Mouse (Mus musculus): ENCODE data around the gene Edar. TPM values are rescaled to one million over a fixed set of nuclear protein-coding genes. Genes with fewer than 3 reads are reported as not detected.
A peak's percentile ranks its signal among the peaks of the same experiment; 100 is the strongest.

Edar gene
- polyA plus RNA-seq, 1 experiment from 2014 or later, result 0.06 TPM

DNA sequence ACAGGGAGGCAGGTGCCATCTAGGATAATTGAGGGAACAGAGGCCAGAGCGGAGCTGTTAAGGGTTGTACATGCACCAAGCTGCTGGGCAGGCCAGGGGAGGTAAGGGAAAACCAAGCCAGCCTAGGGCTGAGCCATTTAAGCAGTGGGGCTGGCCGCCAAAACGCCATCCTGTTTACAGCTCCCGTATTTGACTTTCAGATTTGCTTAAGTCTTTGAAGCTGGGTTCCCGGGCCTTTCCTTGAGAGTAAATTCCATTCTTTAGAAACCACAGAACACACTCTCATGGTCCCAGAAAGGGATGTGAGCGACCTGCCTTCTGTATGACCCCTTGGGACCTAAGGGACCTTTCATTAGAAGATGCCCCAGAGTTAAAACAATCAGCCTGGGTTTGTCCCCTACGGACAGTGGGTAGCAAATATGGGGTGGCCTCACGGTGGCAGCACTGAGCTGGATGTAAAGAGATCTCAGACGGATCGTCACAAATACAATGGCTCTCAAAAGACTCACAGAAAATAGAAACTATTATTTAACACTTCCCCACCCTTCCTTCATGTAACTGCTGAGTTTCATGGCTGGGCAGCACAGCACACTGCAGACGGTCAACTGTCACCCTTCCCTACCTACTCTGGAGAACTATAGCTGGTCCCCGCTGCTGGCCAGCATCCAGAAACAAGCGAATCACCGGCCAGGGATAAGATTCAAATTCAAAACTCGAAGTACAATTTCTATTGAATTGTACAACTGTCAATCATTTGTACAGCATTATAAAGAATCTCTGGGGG, 2.0 kb downstream of the Edar start:
- ATAC-seq (ENCODE audit: low FRiP score), result peak; percentile 60; the same call in 1 of the 2 replicates
- peaks cover 22% of the 10 kb centered on the region for H3K4me1 ChIP-seq

DNA sequence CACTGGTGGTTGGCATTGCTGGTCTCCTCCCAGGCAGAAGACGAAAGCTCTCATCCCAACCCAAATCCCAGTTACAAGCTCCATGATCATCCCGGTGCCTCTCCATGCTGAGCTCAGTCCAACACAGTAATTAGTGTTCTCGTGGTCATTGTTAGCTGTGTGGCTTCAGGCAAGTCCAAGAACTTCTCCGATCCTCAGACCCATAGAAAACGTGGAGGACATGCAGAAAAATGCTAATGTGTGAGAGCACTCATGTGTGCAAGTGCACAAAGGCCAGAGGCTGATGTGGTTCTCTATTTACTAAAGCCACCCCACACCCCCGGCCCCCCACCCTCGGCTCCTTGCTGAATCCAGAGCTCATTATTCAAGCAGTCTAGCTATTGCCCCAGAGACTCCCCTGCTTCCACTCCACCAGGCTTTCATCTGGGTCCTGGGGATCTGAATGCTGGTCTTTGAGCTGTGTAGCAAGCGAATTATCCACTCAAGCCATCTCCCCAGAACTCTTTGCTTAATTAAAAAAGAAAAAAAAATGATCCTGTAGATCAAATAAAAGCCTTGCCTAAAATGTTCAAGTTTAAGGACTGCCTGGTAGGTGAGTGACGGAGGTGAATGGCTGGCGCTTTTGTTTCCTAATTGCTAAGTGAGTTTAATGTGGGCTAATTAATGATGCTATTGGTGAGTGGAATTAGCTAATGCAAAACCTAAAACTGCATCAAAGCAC, 2.7 kb downstream of the Edar start:
- Histone ChIP-seq H3K9me3 (replicated peaks) (no peaks in the 10 kb centered on the region), H3K4me2 (peak overlapping the region; percentile 27; the same call in 1 of the 2 replicates), H3K27ac (replicated peaks) (peak overlapping the region; percentile 60; the same call in 1 of the 2 replicates), H3K9ac (replicated peaks) (no peak overlapping the region), H3K27me3 (replicated peaks) (peaks cover 5% of the 10 kb centered on the region; the same call in 1 of the 2 replicates), H3K4me1 (peaks cover 22% of the 10 kb centered on the region), H3K4me3 (replicated peaks) (no peak overlapping the region), H3K36me3 (no peaks in the 10 kb centered on the region)
- 27% methylated on average over 10 of the region's 10 CpGs for WGBS
- peak; percentile 56 for ATAC-seq (ENCODE audit: low FRiP score)

More for the DNA sequence above, 2.0 kb downstream of the Edar start:
- 25% methylated on average over 15 of the region's 15 CpGs for WGBS
- Histone ChIP-seq H3K4me2 (peak overlapping the region; percentile 27), H3K36me3 (no peaks in the 10 kb centered on the region), H3K27ac (replicated peaks) (peak overlapping the region; percentile 60; the same call in 1 of the 2 replicates), H3K27me3 (replicated peaks) (peaks cover 5% of the 10 kb centered on the region; the same call in 1 of the 2 replicates), H3K9ac (replicated peaks) (no peak overlapping the region), H3K4me3 (replicated peaks) (no peak overlapping the region), H3K9me3 (replicated peaks) (no peaks in the 10 kb centered on the region)

DNA sequence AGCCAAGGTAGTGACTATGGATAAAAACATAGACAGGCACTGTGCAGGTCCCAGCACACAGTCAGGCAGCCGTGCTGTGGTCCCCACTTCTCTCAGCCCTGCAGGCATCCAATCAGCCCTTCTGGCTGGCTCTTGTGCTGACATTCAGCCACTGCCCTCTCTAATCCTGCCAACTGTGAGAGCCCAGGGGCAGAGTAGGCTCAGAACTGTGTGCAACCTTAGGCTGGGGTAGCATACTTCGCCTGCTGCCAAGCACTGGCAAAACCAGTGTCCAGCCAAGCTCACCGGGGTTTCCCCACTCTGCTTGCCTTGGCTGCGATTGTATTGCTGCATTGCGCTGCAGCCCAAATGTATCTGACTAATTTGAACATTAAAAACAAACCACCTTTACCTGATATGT, 11.6 kb downstream of the Edar start:
- WGBS, result 79% methylated on average over 5 of the region's 5 CpGs
- Histone ChIP-seq H3K27me3 (replicated peaks) (no peaks in the 10 kb centered on the region), H3K4me3 (replicated peaks) (no peak overlapping the region), H3K27ac (replicated peaks) (no peak overlapping the region), H3K4me1 (0 out of 2 replicates have a peak, but pooled peaks cover 5% of the 10 kb centered on the region), H3K36me3 (no peaks in the 10 kb centered on the region), H3K9ac (replicated peaks) (no peak overlapping the region), H3K4me2 (no peak overlapping the region), H3K9me3 (replicated peaks) (no peaks in the 10 kb centered on the region)
- ATAC-seq (ENCODE audit: low FRiP score), result no peak; the same call in 1 of the 2 replicates

DNA sequence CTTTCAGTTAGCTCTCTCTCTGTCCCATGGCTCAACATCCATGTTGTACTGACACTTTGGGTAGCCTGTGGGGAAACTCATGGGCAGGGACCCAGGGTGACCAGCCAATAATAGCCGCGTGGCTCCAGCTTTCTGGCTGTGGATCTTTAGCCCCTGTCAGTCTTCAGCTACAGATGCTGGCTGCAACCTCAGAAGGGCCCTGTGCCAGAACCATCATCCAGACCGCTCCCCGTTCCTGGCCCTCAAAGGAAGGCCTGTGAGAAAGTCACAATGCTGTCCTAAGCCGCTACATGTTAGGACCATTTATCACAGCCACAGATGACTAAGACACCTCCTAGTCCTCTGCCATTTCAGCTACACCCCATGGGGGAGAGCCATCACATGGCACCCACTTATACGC, 12.0 kb downstream of the Edar start:
- WGBS, result 73% methylated on average over 6 of the region's 6 CpGs
- ATAC-seq (ENCODE audit: low FRiP score), result no peak
- no peaks in the 10 kb centered on the region for H3K9me3 ChIP-seq (replicated peaks)
- H3K4me2 ChIP-seq, result no peak overlapping the region
- H3K27ac ChIP-seq (replicated peaks), result no peak overlapping the region
- H3K27me3 ChIP-seq (replicated peaks), result no peaks in the 10 kb centered on the region
- no peak overlapping the region for H3K4me3 ChIP-seq (replicated peaks)
- H3K4me1 ChIP-seq, result 0 out of 2 replicates have a peak, but pooled peaks cover 5% of the 10 kb centered on the region
- H3K9ac ChIP-seq (replicated peaks), result no peak overlapping the region
- H3K36me3 ChIP-seq, result no peaks in the 10 kb centered on the region

DNA sequence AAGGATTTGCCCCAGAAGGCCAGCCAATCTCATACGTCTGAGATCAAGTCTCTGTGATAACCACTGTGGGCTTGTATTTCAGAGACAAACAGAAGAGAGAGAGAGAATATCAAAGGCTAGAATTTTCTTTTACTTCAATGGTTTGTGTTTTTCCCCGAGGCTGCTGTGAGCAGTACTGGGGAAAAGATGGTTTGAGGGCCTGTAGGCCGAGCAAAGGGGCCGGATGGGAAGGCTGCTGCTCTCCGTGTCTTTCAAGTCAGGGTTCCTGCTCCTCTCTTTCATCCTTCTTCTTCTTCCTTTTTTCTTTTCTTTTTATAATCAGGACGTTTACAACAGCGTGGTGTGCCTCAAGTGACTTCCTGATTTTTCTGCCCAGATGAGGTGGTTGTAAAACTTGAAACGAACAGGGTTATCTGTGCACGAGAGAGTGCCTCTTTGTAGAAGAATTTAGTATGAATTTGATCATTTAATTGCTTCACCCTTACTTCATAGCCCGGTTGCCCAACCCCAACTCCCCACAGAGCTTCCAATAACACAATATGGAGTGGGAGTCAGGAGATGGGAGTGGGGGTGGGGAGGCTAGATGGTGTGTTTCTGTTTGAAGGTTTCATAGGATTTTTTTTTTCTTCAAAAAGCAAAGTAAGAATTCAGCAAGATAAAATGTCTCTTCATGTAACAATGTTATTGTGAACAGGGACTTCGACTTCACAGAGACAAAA, 16.0 kb downstream of the Edar start:
- no peaks in the 10 kb centered on the region for H3K27me3 ChIP-seq (replicated peaks)
- 0 out of 2 replicates have a peak, but pooled peaks cover 5% of the 10 kb centered on the region for H3K4me1 ChIP-seq
- H3K27ac ChIP-seq (replicated peaks), result no peak overlapping the region
- no peak overlapping the region for H3K4me2 ChIP-seq
- WGBS, result 47% methylated on average over 11 of the region's 11 CpGs
- no peak for ATAC-seq (ENCODE audit: low FRiP score)
- H3K9ac ChIP-seq (replicated peaks), result no peak overlapping the region
- no peak overlapping the region for H3K4me3 ChIP-seq (replicated peaks)
- H3K9me3 ChIP-seq (replicated peaks), result no peaks in the 10 kb centered on the region
- no peaks in the 10 kb centered on the region for H3K36me3 ChIP-seq

DNA sequence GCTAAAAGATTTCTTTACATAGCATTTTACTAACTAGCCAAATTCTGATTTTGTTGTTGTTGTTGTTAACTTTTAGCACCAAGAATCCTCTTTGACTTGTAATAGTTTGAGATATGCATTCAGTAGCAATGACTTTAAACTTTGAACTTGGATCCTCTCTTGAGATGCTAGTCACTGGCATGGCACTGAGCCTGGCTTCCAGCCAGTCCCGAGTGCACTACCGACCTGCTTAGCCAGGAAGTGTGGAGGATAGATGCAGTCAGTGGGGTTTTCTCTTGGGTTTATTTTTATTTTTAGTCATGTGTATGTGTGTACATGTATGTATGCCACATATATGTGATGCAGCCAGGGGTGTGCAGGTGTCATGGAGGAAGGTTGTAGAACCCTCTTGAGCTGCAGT, 17.7 kb downstream of the Edar start:
- Histone ChIP-seq H3K27ac (replicated peaks) (no peak overlapping the region), H3K4me2 (no peak overlapping the region), H3K9ac (replicated peaks) (no peak overlapping the region), H3K27me3 (replicated peaks) (0 out of 2 replicates have a peak, but pooled peaks cover 1% of the 10 kb centered on the region), H3K36me3 (no peaks in the 10 kb centered on the region), H3K4me1 (peaks cover 1% of the 10 kb centered on the region), H3K9me3 (replicated peaks) (no peaks in the 10 kb centered on the region), H3K4me3 (replicated peaks) (no peak overlapping the region)
- 65% methylated on average over 2 of the region's 2 CpGs for WGBS
- ATAC-seq (ENCODE audit: low FRiP score), result no peak

DNA sequence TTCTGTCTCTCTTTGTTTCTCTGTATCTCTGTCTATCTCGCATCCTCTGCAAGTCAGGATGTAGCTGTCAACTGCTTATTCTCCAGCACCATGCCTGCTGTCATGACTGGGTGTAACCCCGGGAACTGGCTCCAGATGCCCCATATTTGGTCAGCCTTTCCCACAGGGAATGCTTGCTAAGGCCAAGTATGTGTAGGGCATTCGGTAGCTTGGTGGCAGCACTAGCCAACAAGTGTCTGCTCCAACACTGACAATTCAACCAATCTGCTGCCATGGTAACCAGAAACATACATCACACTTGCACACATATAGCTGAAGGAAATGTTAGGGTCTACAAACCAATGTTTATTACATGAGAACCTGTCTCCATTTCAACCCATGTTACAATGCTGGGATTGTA, 21.8 kb downstream of the Edar start:
- Histone ChIP-seq H3K4me1 (peaks cover 19% of the 10 kb centered on the region), H3K36me3 (no peaks in the 10 kb centered on the region), H3K4me3 (replicated peaks) (no peak overlapping the region), H3K9ac (replicated peaks) (no peak overlapping the region), H3K27me3 (replicated peaks) (0 out of 2 replicates have a peak, but pooled peaks cover 2% of the 10 kb centered on the region), H3K9me3 (replicated peaks) (no peaks in the 10 kb centered on the region), H3K27ac (replicated peaks) (no peak overlapping the region), H3K4me2 (no peak overlapping the region)
- WGBS, result 85% methylated on average over 3 of the region's 3 CpGs
- ATAC-seq (ENCODE audit: low FRiP score), result no peak

DNA sequence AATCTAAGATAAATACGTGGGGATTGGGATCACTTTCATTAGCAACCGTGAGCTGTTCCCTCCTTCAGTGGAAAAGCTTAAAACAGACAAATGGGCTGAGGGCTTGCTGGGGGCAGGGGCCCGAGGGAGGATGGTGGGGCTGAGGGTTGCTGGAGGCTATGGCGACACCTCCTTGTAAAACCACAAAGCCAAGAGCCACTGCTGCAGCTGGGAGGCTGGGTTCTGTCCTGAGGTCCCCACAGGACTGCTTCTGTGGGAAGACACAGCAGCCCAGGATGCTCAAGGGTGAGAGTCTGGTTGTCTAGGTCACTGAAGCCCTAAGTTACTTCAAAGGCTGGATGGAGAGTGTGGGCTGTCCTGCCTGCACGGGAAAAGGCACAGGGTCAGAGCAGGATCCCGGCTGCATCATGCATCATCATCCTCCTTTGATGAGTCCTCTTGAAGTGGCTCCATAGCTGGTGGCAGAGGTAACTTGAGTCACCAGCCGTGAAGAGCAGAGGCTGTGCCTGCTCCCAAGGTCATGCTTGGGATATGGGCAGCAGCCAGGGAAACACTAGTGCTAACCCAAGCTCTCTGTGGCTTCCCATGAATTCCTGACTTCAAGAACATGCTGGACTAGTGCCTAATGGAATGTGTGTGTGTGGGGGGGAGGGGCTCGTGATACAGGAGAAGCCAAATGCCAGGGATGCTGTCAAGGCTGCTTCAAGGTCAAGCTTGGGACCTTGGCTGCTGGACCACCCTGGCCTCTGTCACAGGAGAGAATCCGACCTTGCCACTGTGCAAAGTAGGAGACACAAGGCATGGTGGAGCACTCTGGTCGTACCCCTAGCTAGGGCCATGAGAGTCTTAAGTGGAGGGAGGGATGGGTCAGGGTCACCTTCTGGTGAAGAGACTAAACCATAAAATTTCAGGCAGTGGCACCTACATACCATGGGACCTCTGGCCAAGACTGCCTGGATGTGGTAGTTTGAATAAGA, 22.7 kb downstream of the Edar start:
- no peaks in the 10 kb centered on the region for H3K36me3 ChIP-seq
- peak overlapping the region; percentile 38 for H3K4me2 ChIP-seq
- peaks cover 19% of the 10 kb centered on the region for H3K4me1 ChIP-seq
- no peak overlapping the region for H3K4me3 ChIP-seq (replicated peaks)
- ATAC-seq (ENCODE audit: low FRiP score), result peak; percentile 56
- 29% methylated on average over 10 of the region's 10 CpGs for WGBS
- no peaks in the 10 kb centered on the region for H3K9me3 ChIP-seq (replicated peaks)
- H3K9ac ChIP-seq (replicated peaks), result no peak overlapping the region
- no peak overlapping the region for H3K27ac ChIP-seq (replicated peaks)
- H3K27me3 ChIP-seq (replicated peaks), result 0 out of 2 replicates have a peak, but pooled peaks cover 2% of the 10 kb centered on the region

DNA sequence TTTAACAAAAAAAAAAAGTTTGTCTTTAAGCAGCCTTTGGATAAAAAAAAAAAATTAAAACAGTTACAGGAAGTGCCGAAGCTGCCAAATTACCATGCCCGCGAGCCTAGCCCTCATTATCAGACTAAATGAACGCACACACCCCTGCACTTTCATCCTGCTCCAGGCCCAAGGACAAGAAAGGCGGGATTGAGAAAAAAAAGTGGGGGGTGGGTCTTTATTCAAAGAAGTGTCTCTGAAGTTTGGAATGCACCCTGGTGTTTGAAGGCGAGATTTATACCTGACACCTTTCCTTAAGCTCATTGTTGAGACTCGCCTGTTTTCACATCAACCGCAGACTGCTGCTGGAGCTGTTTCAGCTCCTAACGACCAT, 23.4 kb downstream of the Edar start:
- Histone ChIP-seq H3K9me3 (replicated peaks) (no peaks in the 10 kb centered on the region), H3K4me1 (peaks cover 19% of the 10 kb centered on the region), H3K27ac (replicated peaks) (no peak overlapping the region), H3K4me3 (replicated peaks) (no peak overlapping the region), H3K27me3 (replicated peaks) (0 out of 2 replicates have a peak, but pooled peaks cover 2% of the 10 kb centered on the region), H3K36me3 (no peaks in the 10 kb centered on the region), H3K4me2 (peak overlapping the region; percentile 38), H3K9ac (replicated peaks) (no peak overlapping the region)
- 2% methylated on average over 9 of the region's 9 CpGs for WGBS
- ATAC-seq (ENCODE audit: low FRiP score), result no peak

DNA sequence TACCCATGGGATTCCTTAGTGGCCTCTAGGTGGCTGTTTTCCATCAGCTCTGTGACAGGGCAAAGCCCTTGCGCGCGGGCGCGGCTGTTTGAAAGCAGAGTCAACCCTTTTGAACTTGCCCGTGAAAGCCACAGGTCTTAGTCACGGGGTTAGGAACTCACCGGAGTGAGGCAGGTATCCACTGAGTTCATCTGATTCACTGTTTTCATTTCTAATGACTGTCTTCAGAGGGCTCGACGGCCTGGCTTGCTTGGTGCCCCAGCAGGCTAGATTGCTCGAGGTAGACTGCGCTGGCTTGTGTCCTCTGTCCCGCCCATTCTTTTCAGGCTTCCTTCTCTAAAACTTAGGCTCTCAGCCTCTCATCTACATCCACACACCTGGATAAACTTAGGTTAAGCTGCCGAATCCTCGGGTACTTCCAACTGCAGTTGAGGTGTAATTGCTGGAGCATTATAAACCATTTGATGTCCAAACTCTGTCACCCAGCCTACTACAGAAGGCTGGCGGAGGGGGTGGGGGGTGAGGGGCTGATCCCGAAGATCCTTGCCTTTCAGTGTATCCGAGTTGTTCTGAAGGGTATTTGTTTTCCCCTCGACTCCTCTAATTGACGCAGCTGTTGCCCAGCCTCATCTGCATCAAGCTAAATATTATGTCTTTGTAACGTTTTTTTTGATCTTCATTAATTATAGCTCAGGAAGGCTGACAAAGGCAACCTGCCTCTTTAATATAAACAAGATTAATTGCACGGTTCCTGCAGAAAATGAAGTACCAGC, 24.0 kb downstream of the Edar start:
- H3K27me3 ChIP-seq (replicated peaks), result 0 out of 2 replicates have a peak, but pooled peaks cover 2% of the 10 kb centered on the region
- peaks cover 19% of the 10 kb centered on the region for H3K4me1 ChIP-seq
- no peak overlapping the region for H3K9ac ChIP-seq (replicated peaks)
- H3K36me3 ChIP-seq, result no peaks in the 10 kb centered on the region
- no peak for ATAC-seq (ENCODE audit: low FRiP score)
- H3K9me3 ChIP-seq (replicated peaks), result no peaks in the 10 kb centered on the region
- H3K4me2 ChIP-seq, result peak overlapping the region; percentile 38
- no peak overlapping the region for H3K4me3 ChIP-seq (replicated peaks)
- no peak overlapping the region for H3K27ac ChIP-seq (replicated peaks)
- 5% methylated on average over 22 of the region's 22 CpGs for WGBS
